Mouse (Mus musculus): ENCODE results near the gene Tmem185b.

DNA sequence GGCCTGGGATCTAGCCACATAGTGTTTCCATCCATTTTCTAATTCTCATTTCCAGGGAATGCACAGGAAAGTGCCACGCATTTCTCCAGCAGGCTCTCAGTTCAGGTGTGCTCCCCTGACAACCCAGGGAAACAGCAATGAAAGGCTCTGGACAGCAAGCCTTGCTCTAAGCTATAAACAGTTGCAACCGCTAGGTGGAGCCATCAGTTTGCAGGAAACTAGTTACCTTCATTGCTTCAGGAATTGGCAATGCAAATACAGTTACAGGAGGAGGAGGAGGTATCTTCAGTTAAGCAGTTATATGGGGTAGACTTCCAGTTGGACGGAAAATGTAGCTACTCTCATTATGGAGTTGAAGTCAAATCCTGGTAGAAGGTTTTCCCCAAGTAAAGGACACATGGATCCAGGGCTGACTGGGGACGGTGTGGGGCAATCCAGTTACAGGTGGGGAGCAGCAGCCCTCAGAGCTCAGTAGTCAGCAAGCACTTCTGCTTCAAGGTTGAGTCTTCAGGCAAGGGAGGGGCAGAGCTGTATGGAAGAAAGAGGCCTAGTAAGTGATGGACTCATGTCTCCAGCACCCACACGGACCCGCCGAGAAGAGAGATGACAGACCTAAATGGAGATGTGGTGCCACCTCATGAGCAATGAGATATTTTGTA, 22.8 kb downstream of the Tmem185b start:
- TF ChIP-seq CTCF (IDR thresholded peaks at IDR 0.05; ENCODE audit: borderline replicate concordance, extremely low read depth, insufficient read depth, insufficient read length) (peak; percentile 83; the same call in 1 of the 2 replicates), POLR2A (IDR thresholded peaks at IDR 0.05; ENCODE audit: borderline replicate concordance, extremely low read depth, insufficient read depth, insufficient read length, poor library complexity, severe bottlenecking) (no peak)

Data from brain, embryonic 14.5 days (tissue).